Mouse (Mus musculus) ZHBTc4 (cell line): ENCODE measurements at regions not wholly inside any gene's neighbourhood (a gene's known extent, or its start where the extent isn't known, plus 50 kb on each side); places are given as distances from the start of the nearest gene placed in this dataset.

Experiments used
- DNase-seq: peaks from one replicate; pipeline ENCODE4 v3.0.0-alpha.2; 2011; ENCODE audit warnings: low read depth, low spot score

DNA sequence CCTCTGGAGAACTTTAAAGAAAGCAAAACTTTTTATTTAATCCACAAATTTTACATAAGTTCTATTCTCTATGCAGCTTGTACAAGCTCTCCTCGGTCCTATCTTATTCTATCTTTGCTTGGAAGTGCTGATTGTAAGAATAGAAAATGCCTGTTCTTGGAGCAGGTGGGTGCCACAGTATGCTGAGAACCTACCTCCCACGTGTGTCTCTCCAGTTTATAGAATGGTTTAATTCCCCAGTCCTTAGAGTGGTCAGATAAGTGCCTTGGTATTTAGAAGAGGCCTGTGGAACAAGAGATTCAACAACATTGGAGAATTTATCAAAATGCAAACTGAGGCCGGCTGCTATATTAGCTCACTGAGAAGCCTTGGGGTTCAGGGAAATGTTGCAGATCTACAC lies 639.2 kb upstream of the Zeb2 start:
- no peak for DNase-seq

DNA sequence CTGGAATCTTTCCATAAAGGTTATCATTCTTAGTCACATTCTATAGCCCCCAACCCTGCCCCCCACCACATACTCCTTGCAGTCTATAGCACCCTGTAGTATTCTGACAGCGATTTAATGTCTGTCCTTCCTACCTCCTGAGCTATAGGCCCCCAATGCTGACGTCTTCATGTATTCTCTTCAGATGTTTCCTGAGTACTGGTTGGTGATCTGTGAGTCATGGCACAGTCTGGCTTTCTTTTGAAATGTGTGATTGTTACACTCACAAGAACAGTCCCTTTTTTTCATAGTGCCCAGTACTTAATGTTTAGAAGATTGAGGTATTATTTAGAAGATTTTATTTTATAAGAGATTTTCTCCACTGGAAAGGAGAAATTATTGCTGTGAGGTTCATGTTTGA lies 634.6 kb upstream of the Zeb2 start:
- no peak for DNase-seq

DNA sequence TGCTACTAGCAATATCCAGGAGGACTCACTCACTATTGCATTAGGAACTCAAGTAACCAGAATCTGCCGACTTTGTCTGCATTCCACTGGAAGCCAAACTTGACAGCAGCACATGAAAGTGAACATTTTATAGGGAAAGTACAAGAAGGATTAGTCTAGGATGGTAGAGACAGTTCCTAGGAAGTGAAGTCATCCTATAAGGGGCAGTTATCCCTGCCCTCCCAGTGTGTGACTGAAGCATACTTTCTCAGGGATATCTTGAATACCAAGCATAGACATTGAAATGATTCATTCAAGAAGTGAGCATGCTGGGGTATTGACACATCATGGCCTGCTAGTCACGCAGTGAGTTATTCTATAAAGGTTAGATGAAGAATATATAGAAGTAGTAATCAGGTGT lies 632.2 kb upstream of the Zeb2 start:
- no peak for DNase-seq

DNA sequence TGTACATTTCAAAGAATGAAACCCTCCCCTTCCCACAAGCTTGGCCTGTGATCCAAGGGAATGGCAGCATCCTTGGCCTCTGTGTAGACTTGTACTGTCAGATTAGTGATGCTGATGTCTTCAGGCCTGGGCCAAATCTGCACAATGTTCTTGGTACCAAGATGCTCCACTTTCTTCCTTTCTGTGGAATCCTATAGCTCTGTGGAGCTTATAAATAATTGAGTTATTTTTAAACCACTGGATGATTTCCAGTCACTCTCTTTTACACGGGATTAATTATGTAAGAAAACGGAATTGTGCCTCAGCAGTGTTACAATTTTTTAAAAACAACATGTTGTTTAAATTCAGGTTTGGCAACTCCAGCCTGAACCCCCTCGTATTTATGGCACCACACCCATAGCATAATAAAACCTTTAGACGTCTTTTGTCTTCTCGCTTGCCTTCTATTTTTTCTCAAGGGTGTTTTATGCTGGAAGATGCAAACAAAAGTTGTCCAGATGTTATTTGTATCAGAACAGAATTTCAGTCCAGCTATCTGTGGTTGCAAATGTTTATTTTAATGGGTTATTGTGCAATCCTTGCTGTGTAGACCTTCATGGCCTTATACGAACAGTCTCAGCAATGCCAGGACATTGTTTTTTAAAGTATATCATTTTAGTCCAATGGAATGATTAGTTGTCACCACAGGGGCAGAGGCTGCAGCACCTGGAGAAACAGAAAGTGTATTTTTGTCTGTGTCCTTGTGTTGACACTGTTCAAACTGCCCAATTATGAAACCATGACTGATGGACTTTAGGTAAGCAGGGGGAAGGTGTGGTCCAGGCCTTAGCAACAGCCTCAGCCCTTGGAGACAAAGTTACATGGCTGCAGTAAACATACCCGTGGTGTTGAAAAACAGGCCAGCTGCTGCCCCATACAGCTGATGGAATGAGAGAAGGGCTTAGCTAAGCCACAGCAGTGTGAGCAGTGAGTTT lies 630.4 kb upstream of the Zeb2 start:
- no peak for DNase-seq

DNA sequence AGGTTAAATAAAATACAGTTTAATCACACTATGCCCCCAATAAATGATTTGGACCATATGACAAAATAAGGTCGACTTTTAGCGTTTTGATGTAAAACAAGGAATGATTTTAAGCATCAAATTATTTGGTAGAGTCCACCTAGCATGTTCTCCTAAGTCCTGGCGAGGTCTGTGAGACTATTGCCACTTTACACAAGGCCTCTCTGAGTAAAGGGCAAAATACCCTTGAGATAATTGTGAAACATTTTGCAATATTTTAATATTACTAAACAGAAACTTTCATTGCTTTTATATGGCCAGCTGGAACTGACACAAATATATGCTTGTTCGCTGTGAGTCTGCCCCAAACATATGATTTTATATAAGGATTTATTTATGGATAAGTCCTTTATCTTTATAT lies 629.4 kb upstream of the Zeb2 start:
- no peak for DNase-seq

DNA sequence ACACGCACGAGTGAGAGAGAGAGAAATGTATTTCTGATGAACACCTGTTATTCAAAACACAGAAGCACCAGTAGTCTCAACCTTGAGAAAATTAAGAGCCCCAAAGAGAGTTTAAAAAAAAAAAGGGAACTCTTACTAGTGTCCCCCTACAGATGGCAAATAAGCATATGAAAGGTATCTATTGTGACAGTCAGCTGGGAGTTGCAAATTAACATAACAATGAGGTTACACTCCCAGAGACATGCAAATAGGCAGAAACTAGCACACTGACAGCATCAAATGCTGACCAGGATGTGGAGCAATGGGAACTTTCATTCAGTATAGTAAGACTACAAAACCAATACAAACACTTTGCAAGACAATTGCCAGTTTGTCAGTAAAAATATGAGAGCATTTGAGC lies 619.1 kb upstream of the Zeb2 start:
- DNase-seq: peak; percentile 76

DNA sequence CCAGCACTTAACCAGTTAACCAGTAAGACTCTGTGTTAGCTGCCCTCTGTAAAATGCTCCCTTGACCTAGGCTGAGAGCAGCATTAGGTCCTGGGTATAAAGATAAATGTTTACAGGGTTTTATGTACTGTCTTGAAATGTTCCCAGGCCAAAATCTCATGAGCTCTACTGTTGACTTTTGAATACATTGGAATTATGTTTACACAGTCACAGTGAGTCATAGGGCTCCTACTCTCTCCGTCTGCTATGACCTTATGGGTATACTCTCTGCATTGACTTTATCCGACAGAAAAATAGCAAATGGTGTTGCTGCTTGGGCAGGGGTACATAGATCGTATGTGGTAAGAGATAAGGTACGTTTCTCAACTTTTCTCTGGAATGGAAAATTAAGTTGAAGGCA lies 596.8 kb upstream of the Zeb2 start:
- DNase-seq: no peak

DNA sequence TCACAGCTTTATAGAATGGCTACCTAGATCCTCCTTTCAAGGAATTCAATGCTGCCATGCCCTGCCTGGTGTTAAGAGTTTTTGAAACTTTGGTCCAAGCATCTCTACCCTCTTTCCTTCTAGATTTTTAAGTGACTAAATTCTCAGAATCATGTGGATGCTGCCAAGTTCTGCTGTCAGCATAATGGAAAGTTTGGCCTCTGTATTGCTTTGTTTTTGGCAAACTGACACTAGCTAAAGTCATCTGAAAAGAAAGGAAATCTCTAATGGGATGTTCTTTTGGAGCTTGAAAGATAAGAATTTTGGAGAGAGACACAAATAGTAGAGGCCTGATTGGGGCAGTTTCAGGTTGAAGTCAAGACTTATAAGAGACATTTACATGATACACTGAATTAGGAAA lies 589.8 kb upstream of the Zeb2 start:
- DNase-seq: no peak

DNA sequence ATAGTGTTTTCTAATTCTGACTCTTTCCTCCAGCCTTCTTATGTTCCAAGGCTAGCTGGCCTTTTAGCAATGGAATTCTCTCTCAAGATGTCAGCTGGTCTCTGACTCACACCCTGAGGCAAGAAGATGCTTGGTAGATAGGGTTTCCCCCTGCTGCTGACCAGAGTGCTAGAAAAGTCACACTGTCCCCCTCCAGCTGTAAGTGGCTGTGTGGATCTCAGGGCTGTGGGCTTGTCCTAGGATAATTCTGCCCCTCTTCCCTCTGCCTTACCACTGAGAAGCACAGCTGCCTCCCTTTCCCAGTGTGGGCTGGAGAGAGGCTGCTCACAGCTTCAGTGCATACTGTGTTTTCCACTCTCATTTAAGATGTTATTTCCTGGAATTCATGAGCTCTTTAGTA lies 585.3 kb upstream of the Zeb2 start:
- peak; percentile 2 for DNase-seq

DNA sequence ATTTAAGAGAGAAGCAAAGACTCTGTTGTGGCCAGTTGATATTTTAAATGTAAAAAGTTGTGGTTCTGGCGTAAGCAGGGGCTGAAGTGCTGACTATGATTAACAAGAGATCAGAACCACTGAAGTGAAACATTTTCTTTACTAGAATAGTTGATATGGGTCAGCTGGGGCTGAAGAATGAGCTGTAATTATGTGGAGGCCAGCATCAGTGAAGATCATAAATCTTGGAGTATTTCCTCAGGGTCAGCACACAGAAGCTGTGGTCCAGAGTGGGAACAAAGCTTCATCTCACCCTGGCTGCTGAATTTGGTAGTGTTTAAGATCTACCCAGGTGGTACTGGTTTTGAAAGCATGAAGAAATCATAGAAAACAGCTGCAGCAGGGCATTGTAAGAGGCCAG lies 583.4 kb upstream of the Zeb2 start:
- no peak for DNase-seq

DNA sequence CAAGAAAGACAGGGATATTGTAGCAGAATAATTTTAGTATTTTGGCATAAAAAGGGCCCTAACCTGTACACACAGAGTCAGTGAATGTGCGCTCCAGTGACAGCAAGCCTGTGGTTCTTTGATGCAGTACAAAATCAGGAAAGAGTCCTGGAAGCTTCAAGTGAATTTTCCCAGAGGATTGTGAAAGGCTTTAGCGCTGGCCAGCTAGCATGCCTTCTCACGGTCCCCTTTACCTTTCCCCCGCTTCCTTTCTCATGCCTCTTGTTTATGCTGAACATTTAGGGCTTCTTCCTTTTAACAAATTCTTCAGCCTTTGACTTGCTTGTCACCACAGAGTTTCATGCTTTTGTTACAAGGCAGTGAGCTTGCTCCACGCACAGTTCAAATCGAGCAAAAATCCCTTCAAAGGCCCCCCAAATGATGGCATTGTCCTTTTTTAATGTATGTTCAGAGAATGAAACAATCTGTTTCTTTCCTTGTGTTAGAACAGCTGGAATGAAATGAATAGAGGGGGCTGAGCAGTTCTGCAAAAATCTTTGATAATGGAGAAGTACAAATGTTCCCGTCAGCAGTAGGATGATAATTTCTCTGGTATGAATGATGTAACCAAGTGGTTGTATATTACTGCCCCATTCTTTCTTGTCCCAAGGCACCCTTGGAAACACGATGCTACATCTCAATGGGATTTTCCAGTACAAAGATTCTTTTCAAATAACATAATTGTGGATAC lies 576.3 kb upstream of the Zeb2 start:
- no peak for DNase-seq

DNA sequence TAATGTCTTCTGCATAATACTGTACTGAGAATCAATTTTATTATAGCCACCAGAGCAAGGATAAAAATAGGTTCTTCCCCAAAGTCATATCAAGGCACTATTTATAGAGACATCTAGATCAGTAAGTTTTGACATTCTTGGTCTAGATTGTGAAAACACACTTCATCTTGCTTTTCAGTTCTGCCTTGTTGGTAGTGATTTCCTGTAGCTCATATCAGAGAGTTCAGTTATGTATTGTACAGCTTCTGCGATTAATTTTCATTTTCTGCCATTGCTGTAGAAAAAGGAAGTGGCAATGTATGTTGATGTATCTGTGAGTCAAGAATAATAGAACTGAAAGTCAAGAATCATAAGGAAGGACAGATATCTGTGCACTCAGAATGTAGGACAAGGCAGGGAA lies 575.6 kb upstream of the Zeb2 start:
- no peak for DNase-seq

DNA sequence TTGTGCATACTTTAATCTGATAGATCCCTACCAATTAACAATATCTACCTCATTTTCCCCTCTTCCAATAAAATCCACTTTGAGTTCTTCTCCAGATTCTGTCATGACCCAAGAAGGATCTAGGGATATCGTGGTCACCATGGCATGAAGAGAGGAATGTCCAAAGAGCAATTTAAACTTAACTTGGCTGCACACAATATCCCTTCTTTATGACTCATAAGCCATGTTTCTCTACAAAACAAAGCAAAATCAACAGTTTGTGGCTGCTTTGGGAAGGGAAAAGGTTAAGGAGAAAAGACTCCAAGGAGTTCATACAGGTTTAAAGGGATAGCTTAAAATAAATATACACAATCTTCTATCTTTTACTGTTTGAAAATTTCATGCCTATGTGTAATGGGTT lies 571.8 kb upstream of the Zeb2 start:
- no peak for DNase-seq

DNA sequence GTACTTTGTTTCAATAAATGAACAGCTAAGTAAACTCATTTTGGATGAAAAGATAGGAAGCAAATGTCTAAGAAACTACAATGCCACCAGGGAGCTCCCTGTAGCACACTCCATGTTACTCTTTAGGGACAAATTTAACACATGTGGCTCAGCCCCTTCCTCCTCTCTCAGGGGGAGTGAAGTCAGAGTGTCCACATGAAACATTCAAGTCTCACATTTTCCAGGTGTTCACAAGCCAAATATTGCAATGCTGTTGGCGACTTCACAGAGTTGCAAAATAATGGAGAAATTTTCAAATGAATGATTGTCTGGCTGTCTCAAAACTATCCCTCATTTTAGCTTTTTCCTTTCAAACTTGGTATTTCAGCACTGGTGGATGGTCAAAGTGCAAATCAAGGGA lies 564.1 kb upstream of the Zeb2 start:
- DNase-seq: no peak

DNA sequence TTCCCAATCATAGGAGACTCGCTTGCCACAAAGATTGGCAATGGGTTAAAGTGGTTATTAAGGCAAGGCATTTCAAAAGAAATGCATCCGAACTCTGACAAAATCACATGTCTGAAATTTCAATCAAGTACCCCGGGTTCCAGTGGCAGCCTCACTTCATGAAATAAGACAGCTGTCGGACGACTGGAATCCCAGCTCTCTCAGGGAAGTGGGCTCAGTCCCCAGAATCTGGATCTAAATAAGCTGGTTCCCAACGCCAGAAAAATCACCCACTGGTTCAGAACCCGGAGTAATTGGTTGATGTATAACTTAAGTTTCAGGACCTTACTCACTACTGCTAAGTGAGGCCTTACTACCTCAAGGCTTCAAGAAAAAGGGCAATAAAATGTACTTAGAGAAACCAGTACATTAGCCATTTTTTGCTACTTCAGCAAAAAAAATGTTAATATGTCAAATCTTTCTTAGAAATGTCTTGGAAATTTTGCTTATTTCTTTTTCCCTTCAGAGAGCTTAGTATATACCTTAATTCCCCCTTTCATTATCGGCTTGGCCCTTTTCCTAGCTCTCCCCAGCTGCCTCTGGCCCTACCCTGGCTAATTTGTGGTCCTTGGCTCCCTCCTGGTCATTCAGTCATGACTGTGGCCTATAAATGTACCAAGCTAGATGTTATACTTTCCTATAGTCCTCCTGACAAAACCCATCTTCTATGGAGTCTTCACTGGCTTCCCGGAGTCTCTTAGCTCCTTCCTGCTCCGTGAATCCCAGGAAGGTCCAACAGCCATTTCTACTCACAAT lies 562.1 kb upstream of the Zeb2 start:
- DNase-seq: no peak

DNA sequence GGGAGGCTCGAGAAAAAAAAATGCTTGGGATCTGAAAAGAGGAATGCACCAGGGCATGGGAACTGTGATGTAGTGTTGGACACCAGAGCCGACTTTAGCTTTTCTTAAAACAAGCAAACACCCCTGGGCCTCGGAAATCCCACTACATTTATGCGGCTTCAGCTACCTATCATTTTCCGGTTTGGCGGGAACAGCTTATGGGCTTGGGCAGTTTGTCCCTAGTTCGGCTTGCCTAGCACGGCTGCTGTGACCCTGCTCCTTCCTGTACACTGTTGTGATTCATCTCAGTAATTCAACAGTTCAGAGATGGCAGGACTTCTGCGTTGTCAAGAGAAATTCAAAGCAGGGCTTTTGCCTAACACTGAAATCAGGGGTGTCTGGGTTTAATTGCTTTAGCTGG lies 561.5 kb upstream of the Zeb2 start:
- DNase-seq: no peak

DNA sequence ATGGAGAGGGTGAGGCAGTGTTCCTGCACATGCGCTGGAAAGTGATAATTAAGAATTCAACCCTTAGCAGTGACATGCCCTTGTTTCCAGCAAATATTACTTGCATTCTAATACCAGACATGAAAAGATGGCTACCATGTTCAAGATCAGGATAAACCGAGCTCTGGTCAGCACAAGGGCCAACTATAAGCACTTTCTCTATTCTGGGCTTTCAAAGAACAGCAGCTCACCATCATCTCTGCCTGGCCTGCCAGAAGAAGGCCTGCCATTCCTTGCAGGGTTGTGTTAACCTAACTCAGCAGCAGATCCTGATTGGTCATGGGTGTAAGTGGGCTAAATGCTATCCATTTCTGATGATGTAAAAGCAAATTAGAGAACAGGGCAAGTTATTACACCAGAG lies 558.6 kb upstream of the Zeb2 start:
- DNase-seq: no peak

DNA sequence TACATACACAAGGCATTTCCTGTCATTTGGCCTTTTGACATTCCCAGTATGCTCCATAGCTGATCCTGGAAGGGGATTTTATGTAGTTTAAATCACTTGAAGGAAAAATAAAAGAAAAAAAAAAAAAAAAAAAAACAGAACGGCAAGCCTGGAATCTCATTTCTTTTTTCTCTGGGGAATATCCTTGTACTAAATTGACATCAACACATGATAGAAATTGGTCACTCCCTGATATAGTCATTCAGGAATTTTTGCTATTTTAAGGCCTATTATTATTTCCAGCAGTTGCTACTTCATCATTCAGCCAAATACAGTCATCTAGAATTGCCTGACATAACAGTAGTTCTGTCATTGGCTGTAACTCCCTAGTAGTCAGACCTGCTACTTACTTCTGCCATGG lies 538.8 kb upstream of the Zeb2 start:
- DNase-seq: no peak

DNA sequence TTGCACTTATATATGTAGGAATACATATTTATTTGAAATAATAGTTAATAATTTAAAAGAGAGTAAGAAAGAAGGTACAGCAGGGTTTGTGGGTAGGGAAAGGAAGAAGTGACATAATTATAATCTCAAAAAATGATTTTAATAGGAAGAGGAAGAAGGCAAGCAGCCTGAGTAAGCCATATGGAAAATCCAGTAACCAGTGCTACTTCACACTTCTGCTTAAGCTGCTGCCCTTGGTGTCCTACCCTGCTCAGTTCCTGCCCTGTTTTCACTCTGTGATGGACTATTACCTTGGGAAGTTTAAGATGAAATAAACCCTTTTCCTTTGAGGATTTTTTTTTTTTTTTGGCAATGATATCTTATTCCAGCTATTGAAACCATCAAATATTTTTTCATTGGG lies 537.5 kb upstream of the Zeb2 start:
- no peak for DNase-seq

DNA sequence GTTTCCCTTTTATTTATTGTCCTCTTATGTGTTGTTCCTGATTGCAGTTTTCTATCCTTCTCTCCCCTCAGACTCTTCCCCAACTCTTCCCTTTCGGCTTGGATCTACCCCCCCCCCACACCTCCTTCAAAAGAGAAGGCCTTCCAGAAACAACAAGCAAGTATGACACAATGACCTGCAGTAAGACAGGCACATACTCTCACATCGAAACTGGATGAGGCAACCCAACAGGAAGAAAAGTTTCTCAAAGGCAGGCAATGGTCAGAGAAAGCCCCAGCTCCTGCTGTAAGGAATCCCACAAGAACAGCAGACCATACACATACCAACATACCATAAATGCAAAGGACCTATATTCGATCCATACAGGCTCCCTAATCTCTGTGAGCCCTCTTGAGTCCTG lies 535.8 kb upstream of the Zeb2 start:
- DNase-seq: no peak

DNA sequence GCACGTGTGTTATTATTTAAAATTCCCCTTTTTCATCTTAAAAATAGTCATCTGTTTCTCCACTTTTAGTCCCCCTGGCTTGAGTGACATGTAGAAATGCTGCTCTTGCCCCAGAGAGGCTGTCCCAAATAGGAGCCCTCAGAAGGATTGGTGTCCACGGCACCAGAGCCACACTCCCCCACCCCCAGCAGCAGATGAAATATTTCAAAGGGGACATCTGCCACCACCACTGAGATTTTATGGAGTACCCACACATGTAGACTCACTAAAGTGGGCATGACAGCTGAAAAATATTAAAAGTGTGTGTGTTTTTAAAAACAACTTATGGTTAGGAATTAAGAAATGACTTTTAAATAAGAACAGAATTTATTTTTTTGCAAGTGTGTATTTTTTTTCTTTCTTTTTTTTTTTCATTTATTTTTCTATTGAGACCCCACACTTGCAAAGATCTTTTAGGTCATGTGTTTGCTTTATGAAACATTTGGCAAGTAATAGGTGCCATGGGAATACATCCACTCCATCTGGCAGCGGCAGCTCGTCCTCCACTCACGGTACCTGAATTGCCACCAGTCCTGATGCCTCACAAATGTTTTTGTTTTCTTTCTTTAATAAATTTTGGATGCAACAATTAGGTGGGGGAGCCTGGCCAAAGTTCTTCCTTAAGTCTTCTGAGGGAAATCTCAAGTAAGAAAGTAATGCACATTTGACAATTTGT lies 533.2 kb upstream of the Zeb2 start:
- DNase-seq: no peak

DNA sequence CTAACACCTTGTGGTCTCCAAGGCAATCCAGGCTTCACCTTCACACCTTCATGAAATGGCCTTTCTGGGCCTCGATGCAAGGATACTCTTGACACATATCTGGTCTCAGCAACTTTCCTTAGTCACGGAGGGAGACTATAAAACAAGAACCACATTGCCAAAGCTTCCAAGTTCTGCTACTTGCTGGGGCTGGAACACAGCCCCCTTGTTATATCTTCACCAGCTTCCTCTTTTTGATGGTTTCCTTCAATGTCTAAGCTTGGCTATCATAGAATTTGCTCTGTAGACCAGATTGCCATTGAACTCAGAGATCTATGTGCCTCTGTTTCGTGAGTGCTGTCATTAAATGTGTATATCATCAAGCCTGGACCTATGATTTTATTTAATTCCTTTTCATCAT lies 530.7 kb upstream of the Zeb2 start:
- no peak for DNase-seq
